Mouse (Mus musculus) left cerebral cortex, postnatal 25 days (tissue): ENCODE measurements around the gene Gm20696. TPM values are rescaled to one million over a fixed set of nuclear protein-coding genes. Genes with fewer than 3 reads are reported as not detected.

Source experiments
- DNase-seq, 2 experiments: peaks; one replicate each; pipeline ENCODE4 v3.0.0; 2022; ENCODE audit warnings: low spot score in 2 of 2, mixed read lengths in 1 of 2
- intact Hi-C: fragments of 180-260 bp; cut with DNase I; formaldehyde crosslinking; loops from one replicate; pipeline ENCODE4 v1.15.1; 2025
- total RNA-seq, 2 experiments: library from RNA; stranded (reverse); gene quantifications; 2 replicates each; pipeline ENCODE4 v1.2.3; 2021

The Gm20696 gene
- total RNA-seq, 2 experiments from 2014 or later: 6.1 to 9.5 TPM

- intact Hi-C loops: no loop called here
- no peak for DNase-seq
Measured at GRCm38 (mm10) chr6:99629726-99630458, 36.7 kb downstream of the Gm20696 start.

- intact Hi-C loops: no loop called here
- no peak for DNase-seq
Measured at GRCm38 (mm10) chr6:99626347-99626746, 40.2 kb downstream of the Gm20696 start.

DNA sequence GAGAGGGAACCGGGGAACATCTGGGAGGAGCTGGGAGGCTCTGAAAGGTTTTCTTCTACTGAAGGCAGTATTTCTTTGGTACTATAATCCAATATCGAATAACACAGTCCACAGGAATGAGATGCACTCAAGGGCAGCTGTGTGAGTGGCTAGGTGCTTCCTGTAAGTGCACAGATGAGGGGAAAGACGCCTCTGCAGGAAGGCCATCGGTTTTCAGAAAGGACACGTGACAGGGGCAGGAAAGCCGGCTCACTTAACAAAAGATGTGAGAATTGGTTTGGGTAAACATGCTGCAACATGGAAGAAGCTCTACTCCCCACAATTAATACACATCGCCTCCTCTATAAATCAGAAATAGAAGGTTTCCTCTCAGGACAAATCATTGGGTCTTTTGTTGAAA lies 40.8 kb downstream of the Gm20696 start:
- no peak for DNase-seq
- intact Hi-C loops: no loop called here

GRCm38 (mm10) chr6:99625306-99625705 lies 41.3 kb downstream of the Gm20696 start:
- no peak for DNase-seq
- intact Hi-C loops: no loop called here

DNA sequence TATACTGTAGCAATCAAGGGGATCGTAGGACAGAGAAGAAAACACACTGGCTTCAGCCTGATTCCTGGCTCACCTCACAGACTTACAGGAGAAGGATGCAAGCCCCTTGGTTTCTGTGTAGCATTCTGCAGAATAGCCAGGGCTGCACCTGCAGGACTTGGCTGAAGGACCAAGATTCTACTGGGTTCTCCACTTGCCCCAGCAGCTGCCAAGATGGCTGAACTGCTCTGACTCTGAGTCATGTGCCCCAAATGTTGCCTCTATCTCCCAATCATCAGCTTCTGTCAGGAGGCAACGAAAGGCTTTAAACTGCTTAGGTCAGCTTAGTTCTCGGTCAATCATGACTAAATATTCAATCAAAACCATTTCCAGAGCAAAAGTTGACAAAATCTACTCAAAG lies 42.1 kb downstream of the Gm20696 start:
- DNase-seq: no peak
- intact Hi-C loops: no loop called here

- peak in 1 of 2 experiments; percentile 47 for DNase-seq
- intact Hi-C loops: no loop called here
Measured at GRCm38 (mm10) chr6:99623641-99624040, 43.0 kb downstream of the Gm20696 start.

DNA sequence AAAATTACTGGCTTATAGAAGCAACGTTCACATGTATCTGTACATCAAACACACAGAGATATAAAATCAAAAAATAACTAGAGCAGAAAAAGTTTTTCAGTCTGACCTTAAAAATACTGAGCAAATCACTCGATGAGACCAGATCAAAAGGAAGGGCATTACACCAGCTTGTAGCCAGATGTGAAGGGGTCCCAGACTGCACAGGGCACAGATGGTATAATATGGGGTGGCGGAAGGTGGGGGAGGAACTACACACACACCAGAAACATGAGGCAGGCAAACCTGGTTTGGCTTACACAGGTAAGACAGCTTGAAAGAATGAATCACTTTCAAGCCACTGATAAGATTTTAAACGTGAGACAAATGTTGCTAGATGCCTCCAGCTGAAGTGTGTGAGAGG lies 45.4 kb downstream of the Gm20696 start:
- DNase-seq: no peak
- intact Hi-C loops: no loop called here

DNA sequence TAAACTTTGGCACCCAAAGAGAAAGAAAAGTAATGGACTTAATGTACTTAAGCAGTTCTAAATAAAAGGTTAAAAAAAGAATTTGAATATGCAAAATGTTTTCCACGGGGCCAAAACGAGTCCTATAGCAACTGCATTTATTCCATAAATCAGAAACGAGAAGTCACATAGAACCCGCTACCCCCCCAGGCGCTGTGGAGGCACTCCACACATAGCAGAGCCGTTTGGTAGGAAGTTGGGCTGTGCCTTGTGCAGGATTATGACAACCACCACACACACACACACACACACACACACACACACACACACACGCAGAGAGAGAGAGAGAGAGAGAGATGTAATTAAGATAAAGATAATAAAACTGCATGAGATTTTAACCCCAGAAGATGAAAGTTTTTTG lies 46.1 kb downstream of the Gm20696 start:
- intact Hi-C loops: no loop called here
- DNase-seq: no peak

DNA sequence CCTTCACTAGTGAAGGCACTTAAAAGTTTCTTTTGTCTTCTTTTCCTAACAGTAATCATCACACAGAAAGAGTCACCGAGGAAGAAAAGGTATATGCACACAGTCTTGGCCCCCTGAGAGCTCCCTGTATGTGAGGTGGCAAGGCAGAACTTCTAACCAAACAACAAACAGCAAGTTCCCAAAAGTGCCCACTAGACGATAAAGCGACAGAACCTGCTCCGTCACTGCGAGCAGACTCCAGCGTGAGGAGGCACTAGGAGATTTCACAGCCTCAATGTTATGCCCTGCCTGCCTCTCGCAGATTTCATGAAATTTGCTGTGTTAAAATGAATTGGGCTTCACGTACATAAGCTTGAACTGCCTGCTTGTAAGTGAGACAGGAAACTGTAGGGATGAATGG lies 46.6 kb downstream of the Gm20696 start:
- intact Hi-C loops: loop anchor here (5.0 kb wide), 1 partner anchor 98 kb away; the partner anchor contains the start of gene Foxp1

DNA sequence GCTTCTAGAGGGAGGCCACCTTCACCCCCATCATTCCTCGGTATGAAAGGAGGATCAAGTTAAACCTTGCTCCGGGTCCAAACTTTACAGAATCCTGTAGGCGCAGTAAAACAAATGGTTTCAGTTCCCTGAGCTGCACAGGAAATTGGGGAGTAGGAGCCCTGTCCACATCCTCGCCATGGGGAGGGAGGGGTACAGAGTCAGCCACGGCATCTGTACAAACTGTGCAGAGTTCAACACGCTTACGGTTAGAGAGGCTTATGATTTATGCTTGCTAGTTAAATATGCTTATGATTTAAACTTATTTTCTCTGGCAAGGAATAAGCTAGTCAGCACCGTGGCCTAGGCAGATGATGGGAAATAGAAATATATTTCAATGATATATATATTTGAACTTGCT lies 47.1 kb downstream of the Gm20696 start:
- intact Hi-C loops: loop anchor here (5.0 kb wide), 1 partner anchor 97 kb away; the partner anchor contains the start of gene Foxp1
- DNase-seq: no peak

More for the DNA sequence above, 46.6 kb downstream of the Gm20696 start:
- no peak for DNase-seq

GRCm38 (mm10) chr6:99617867-99618266 lies 48.7 kb downstream of the Gm20696 start:
- peak in 1 of 2 experiments; percentile 57 for DNase-seq
- intact Hi-C loops: loop anchor here (5.0 kb wide), 1 partner anchor 96 kb away; the partner anchor contains the start of gene Foxp1

DNA sequence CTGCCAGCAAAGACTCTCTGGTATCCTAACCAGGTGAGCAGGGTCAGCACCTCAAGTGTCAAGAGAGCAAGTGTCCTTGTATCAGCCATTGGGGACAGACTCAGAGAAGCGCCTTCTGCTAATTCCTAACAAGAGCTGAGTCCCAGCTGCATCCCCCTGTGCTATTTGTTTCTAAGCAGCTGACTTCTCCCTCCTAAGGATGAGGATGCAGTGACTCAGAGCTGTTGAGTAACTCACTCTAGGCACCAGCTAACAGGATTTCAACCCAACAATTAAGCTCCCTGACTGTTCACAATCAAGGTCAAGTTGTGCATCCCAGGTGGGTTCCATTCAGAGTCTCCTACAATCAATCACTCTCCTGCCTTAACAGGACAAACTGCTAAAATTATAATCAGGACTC lies 49.2 kb downstream of the Gm20696 start:
- intact Hi-C loops: loop anchor here (5.0 kb wide), 1 partner anchor 95 kb away; the partner anchor contains the start of gene Foxp1

GRCm38 (mm10) chr6:99615272-99615751 lies 51.3 kb downstream of the Gm20696 start:
- intact Hi-C loops: loop anchor here (5.0 kb wide), 1 partner anchor 93 kb away; the partner anchor contains the start of gene Foxp1

More for the DNA sequence above, 49.2 kb downstream of the Gm20696 start:
- peak in 1 of 2 experiments; percentile 49 for DNase-seq

GRCm38 (mm10) chr6:99614566-99615271 lies 51.9 kb downstream of the Gm20696 start:
- intact Hi-C loops: loop anchor here (5.0 kb wide), 1 partner anchor 92 kb away; the partner anchor contains the start of gene Foxp1
- peak in 1 of 2 experiments; percentile 75 for DNase-seq

More at GRCm38 (mm10) chr6:99615272-99615751, 51.3 kb downstream of the Gm20696 start:
- DNase-seq: no peak

DNA sequence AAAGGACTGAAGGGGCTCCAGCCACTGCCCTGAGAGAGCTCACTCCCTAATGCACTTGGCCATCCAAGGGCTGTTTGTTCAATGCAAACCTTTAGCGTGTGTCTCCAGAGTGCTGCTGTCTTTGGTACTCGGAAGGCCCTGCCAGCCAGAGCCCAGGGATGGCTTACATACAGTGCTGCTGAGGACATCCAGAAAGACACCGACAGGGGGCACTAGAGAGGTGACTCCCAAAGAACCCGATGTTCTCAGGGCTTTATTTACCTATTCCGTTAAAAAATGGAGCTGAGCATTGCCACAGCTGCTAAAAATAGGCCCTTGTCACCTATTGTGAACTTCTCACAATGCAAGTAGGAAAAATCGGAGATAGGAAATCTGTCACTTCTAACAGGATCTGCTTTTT lies 54.7 kb downstream of the Gm20696 start:
- intact Hi-C loops: no loop called here
- no peak for DNase-seq

GRCm38 (mm10) chr6:99610454-99611427 lies 55.9 kb downstream of the Gm20696 start:
- intact Hi-C loops: no loop called here
- DNase-seq: peak in 1 of 2 experiments; percentile 19

DNA sequence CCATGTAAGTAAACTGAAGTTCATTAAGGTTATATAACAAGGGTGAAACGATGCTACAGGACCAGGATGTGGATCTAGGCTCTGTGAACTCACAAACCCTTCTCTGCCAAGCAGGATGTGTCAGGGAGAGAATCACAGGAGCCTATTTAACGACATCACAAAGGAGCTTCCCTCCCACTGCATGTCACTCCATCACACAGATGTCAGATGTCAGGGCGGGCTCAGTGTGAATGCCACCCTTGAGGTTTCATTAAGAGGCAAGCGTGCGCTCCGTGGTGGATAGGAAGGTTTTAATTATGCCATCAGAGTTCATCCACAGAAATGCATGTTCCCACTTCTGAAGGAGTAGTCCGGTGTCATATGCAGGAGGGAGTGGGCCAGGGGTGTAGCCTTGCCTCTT lies 60.5 kb downstream of the Gm20696 start:
- intact Hi-C loops: loop anchor here (10.0 kb wide), 2 partner anchors 581 to 1351 kb away; no protein-coding TSS in a partner anchor
- no peak for DNase-seq

DNA sequence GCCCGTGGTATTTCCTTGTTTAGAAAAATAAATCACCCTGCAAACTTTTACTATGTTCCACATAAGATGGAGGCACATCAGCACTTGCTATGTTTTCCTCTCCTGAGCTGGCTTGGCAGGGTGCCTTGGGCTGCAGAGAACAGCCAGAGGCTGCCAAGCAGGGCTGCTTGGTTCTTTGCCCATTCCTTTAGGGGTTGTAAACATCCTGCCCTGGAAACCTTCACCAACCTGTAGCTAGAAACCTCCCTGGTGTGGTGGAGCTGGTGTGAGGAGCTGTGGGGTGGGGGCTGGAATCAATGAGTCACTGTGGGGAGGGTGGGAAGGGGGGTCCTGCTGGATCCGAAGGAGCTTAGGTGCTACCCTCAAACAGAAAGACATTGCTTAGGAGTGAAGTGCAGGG lies 61.8 kb downstream of the Gm20696 start:
- no peak for DNase-seq
- intact Hi-C loops: loop anchor here (5.0 to 10.0 kb wide), 4 partner anchors 580 to 1497 kb away; no protein-coding TSS in a partner anchor

DNA sequence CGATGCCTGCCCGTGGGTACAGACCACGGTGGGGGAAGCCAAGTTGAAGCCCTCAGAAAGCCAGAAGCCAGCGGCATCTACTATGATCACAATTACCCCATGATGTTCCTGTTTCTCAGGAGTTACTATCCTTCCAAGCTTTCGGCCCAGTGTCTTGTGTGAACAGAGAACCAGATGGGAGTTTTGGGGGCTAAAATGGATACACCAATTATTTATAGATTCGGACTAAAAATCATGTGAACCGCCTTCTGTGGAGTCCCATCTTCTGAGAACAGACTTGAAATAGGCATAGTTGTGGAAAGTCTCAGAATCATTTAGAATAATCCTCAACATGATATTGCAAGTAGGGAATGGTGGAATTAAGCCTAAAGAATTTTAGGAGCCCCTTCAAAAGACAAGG lies 64.2 kb downstream of the Gm20696 start:
- intact Hi-C loops: loop anchor here (5.0 to 10.0 kb wide), 4 partner anchors 578 to 1495 kb away; no protein-coding TSS in a partner anchor
- DNase-seq: peak in 1 of 2 experiments; percentile 78
